Mouse (Mus musculus): ENCODE results near the gene Csrp3.

The Csrp3 gene

DNA sequence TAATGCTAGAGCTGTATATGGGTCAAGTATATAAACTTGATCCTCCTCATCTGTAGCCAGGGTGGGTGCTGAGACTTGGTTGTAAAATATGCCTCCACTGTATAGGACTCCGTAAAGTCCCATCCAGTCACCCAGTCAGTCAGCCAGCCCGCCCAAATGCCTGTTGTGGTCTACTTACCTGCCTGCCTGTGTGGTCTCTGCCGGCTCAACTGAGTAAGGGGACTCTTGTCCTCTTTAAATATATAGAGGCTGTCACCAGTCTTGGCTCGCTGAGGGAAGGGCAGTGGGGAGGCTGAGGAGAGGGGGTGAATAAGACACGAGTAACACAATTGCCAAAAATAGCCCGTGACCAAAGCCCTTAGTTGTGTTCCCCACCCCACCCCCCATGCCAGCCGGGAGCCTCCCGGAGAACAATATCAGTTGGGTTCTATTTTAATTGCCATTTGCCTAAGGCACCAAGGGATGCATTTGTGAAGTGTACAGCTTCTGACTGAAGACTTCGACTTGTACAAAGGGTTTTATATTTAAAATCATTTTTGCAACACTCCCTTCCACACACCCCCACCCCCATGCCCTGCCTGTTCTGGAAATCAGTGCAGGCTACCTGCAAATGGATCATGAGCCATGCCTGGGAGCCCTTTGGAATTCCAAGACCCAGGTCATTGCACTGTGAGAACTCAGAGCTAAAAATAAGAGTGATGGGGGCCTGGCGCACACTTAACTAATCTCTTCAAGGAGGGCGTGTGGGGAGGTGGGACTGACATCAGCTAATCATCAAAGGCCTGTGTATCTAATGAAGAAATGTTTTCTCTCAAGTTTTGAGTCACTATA lies at the start of gene Csrp3:
Gene Csrp3 (minus strand): TSS at position 214 of the 831 bp plus-strand sequence.
- no peak for DNase-seq (ENCODE audit: low spot score)

DNA sequence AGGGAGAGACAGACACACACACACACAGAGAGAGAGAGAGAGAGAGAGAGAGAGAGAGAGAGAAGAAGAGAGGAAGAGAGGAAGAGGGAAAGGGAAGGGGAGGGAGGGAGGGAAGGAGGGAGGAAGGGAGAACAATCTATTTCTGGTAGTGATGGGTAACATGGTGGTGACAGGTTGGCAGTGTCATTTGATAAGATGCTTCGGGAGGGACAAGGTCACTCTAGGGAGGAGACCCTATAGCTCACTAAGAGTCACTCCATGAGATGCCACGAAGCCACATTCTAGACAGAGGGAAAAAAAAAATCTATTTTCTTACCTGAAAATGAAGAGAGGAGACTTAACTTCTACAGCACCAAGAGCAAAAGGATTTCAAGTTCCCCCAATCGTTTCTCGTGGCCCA lies 48.2 kb upstream of the Csrp3 start:
- DNase-seq (ENCODE audit: low spot score): no peak

DNA sequence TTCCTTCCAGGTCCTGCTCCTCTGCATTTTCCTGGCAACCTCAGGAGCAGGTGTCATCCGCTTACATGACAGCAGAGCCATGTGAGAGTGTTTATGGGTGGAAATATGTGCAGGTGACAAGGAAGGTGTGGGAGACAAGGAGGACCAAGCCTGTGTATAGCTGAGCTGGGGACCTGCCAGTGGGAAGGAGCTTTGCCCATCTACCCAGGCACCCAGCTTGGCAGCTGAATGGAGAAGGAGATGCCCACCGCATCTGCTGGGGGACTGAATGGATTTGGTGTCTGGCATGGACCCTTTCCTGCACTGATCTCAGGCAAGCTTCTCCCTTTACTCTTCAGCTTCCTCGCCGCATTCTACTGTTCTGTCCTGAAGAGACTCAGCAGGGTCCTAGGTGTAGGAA lies 47.6 kb upstream of the Csrp3 start:
- DNase-seq (ENCODE audit: low spot score): no peak

DNA sequence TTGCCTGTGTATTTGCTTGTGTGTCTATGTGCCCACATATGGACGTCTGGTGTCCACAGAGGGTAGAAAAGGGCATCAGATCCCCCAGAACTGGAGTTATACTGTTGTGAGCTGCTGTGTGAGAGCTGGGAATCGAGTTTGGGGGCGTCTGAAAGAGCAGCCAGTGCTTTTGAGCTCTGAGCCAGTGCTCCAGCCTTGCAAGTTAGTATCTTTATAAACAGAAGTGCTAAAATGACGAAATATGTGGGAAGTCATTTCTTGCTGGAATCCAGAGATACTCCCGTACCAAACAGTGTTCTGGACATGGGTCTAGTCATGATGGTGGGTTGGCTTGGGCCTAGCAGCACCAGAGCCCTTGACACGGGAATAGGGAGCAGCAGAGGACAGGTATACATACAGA lies 46.9 kb upstream of the Csrp3 start:
- no peak for DNase-seq (ENCODE audit: low spot score)

DNA sequence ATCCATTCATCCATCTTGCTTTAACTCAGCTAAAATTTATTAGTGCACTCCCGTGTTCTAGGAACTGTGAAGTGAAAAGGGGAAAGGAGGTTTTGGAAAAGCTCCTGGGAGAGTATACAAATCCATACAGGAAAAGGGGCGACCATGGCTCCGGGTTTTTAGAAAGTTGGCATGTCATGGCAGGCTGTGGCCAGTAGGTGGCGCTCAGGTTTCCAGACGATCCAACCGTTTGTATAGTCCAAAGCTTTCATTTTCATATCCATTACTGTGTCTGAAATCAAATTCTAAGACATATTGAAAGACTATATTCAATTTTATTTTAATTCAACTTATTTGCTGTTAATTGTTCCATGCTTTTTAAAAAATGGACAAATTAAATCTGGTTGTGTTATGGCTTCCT lies 46.3 kb upstream of the Csrp3 start:
- peak; percentile 68 for DNase-seq (ENCODE audit: low spot score)

DNA sequence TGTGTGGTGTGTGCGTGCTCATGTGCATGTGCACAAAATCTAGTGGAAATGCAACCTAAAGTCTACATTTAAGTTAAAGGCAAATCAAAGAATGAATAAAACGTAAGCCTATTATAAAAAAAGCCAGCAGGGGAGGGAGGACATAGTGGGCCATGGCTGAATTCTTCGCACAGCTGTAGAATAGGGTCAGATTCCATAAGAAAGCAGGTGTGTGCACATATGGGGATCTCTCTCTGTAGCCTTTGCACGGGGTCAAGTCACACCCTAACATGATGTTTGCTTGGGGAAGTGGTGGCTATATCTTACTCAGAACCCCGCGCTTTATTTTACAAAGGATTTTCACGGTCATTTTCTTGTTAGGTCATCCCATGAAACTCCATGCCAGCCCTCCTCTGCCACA lies 45.3 kb upstream of the Csrp3 start:
- no peak for DNase-seq (ENCODE audit: low spot score)

DNA sequence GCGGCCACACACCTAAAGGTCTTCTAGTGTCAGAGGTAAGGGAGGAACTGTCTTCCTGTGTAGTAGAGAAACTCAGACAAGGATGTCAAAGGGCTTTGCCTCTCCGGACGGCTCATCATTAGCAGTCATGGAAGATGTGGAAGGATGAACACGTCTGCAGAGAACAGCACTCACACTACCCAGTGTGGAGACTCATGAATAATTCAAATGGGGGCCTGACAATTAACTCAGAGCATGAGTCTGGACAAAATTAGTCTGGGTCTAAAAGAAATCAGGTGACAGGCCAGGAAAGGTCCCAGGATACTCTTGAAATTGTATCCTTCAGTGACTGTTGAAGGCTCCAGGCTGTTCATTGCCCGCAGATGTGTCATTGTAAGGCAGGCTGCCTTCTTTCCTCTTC lies 43.2 kb upstream of the Csrp3 start:
- no peak for DNase-seq (ENCODE audit: low spot score)

DNA sequence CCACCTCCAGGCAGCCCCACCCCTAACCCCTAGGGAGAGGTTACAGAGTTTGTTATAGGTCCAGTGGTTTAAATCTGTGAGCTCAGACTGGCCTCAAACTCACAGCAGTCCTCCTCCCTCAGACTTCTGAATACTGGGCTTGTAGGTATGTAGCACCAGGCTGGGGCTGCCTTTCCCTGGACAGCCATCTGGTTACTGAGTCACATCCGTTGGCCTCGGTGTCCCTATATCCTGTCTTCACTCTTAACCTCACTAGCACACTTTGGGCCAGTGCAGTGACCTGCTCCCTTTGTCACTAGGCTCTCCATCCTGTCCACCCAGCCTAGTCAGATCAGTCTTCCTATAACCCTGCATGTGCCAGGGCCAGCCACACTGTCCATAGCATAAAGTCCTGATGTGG lies 40.9 kb upstream of the Csrp3 start:
- DNase-seq (ENCODE audit: low spot score): no peak

DNA sequence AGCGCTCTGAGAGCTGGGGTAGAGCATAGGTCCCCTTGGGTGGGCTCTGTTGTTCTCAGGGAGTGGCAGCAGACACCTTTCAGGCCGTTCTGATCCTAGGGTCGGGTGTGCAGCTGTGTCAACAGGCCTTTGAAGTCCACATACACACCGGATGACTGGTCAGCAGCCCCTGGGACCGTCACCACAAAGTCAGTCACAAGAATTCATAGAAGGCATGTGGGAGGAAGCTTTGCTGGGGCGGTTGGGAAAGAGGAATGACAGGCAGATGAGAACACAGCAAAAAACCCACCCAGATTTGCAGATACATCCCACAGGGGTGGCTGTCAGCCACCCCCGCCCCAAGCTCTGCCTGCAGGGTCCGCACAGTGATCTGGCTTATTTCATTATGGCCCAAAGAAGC lies 40.1 kb upstream of the Csrp3 start:
- no peak for DNase-seq (ENCODE audit: low spot score)

DNA sequence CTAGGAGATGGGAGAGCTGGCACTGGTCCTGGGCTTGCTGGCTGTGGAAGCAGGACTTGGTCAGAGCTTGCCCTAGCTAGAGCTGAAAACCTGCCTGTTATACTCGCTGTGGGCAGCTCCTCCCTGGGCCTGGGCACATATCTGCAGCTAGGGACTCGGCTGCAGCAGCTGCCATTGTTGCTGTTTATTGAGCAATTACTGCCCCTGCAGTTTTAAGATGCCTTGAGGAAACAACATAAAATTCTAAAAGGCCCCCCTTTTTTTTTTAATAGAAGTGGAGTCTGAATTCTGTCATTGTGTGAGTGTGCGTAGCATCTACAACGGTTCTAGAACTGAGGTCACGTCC lies 36.4 kb upstream of the Csrp3 start:
- DNase-seq (ENCODE audit: low spot score): no peak

DNA sequence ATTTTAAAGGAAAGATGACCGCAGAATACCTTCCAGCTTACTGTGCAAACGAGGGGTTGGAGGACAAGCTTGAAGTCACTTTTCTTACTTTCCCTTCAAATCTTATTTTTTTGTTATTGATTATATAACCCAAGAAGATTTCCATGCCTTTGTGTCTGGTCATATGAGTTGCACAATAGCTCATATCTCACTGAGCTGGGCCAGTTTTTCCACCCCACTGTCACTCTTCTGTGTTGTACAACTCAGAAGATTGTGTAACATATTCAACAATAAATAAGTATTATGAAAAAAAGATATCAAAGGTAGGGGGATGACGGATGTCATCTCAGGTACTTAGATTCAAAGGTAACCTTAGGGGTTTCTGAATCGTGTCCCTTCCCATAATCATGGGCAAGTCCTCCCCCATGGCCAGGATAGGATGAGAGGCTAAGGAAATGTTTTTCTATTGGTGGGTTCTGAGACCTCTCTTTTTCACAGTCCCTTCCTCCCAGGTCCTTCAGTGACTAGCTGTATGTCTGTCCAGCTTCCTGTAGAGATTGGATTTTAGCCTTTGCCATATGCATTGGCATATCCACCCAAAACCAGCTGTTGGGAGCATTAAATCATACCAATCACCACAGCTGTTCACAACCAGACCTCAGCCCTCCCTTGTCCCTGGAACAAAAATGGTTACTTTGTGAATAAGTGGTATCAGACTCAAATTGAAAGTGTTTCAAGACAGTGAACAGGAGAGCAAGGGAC lies 35.9 kb upstream of the Csrp3 start:
- no peak for DNase-seq (ENCODE audit: low spot score)

DNA sequence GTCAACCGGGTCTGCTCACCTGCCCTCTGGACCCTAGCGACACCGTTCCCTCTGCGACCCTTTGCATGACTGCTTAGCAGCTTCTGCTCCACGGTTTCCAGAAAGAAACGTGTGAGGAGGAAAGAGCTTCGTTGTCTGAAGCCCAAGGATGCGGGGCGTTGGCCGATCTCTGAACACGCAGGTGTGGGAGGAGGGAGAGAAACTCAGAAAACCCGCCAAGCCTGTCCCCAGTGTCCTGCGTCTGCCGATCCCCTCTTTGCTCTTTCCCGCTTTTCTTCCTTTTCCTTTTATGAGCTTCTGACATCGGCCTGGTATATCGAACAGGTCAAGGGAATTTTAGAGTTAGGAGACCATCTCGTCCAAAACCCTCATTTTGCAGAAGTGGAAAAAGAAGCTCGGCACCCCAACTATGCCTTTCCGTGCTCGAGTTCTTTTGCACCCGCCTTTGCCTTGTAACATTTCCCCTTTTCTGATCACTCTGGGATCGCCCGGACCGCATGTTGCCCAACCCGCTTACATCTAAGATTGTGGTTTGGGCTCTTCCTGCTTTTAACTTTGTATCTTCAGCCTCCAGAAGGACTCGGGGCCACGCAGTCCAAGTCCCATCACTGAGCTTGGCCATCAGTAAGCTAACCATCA lies 34.3 kb upstream of the Csrp3 start:
- DNase-seq (ENCODE audit: low spot score): peak; percentile 13

DNA sequence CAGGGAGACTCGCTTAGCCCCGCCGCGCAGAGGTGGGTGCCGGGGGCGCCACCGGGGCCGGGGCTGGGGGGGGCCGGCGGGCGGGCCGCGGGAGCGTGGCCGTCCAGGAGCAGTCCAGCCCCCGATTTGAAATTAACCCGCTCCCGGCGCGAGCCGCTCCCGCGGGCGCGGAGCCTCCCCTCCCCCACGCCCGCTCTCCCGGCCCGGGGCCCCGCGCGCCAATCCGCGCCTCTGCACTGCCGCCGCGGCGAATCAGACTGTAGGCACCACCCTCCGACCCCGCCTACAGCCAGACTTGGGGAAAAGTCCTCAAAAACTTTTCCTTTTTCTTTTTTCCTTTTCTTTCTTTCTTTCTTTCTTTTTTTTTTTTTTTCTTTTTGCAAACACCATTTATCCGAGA lies 33.7 kb upstream of the Csrp3 start, which contains the start of gene E2f8:
Gene E2f8 (minus strand): TSS at position 111 of the 400 bp plus-strand sequence.
- peak; percentile 85 for DNase-seq (ENCODE audit: low spot score)

DNA sequence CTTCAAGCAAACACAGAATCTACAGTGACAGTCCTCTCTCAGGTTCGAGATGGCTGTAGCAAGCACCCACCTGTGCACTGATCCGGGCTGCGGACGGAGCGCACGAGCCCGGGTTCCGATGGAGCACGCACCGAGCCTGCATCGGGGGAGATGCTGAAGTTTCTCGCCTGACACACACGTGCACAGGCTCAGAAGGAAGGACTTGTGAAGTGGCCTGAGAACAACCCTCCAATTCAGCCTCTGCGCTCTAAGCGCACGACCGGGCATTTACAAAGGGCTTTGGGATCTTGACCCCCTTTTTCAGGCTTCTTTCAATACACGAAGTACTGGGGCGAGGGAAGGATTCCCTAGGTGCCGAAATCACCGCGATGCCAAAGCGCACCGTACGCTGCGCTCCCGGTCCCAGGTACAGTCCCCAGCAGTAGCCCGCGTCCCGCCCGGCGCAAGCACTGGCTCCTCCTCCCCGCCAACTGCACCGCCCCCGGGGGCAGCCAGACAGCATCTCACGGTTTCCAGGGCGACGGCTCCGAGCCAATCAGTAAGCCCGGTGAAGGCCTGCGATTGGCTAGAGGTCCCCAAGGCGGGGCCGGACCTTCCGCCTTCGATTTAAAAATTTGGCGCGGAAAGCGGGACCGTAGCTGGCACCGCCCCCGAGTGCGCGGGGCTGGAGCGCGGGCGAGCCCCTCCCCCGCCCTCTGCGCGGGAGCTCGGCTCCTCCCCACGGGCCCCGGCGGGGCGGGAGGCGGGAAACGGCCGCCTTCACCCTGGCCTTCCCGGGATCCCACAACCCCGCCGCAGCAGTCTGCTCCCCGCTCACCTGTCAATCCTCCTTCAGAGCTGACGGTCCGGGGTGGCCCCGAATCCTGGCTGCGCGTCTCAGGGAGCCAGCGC lies 33.0 kb upstream of the Csrp3 start:
- peak; percentile 98 for DNase-seq (ENCODE audit: low spot score)

DNA sequence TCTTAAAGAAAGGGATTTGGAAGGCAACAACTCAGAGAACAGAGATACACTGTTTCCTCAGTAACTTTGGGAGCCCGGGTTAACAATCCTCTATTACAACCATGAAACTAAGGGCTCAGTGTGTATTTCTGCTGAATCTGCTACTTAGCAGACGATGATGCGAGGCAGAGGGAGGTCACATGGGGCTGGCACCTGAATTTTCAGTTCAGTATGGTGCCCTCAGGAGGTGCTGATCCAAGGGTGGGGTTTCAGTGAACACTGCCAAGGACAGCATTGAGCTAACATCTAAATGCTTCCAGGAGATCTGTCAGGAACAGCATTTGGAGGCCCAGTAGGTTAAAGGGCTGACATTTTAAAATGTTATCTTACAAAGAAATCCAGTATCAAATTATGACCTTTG lies 31.7 kb upstream of the Csrp3 start:
- DNase-seq (ENCODE audit: low spot score): no peak

DNA sequence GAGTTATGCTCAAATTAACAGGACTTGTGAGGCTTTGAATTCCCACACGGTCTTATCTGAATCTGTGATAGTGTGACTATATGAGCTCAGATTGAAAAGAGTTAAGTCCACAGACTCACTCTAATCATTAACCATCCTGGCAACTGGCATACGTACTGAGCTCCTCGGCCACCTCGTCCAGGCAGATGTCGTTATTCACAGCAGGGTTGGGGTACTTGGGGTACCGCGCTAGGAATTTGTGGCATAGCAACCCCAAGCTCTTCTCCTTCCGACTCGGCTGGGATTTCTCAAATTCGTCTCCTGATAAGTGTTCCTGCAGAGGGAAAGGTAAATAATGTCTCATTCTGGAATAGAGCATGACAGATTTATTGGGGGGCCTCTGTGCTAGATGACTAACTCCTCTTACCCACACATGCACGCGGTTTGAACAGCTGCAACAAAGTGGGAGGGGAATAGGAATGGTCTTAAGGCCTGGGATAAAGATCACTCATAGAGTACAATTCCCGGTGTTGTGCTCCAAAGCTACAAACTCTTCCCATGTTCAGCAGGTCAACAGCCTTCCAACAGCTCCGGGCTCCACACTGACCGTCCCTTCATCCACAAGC lies 30.1 kb upstream of the Csrp3 start:
- no peak for DNase-seq (ENCODE audit: low spot score)

DNA sequence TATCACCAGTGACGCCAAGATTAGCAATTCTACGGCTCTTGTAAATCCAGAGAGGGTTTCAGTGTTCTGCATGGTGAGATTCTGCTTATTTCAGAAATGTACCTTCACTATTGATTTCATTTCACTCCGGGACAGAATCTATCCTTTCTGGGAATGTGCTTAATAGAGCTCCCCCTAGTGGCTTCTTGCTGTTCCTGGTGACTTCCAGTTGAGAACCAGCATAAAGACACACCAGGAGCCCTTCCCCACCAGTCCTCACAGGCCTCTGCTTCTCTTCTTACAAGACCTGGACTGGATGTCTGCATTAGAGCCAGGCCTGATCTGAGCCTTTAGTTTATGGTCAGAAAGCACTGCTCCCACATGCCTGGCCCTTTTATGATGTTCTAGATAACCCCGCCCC lies 28.7 kb upstream of the Csrp3 start:
- peak; percentile 46 for DNase-seq (ENCODE audit: low spot score)

DNA sequence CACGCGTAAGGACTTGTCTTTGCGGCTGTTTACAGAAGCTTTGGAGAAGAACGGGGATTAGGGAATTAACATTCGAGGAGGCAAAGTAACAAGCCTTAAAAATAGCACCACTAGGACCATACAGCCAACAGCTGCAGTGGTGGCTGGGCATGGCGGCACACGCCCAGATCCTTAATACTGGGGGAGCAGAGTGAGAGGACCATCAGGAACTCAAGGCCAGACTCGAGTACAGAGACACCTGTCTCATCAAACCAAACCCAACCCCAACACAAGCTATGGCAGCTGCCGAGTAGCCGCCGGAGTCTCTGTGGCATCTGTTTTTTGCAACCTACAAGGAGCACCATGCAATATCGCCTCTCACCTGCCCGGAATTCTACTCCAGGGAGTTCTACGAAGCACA lies 27.3 kb upstream of the Csrp3 start:
- DNase-seq (ENCODE audit: low spot score): no peak

DNA sequence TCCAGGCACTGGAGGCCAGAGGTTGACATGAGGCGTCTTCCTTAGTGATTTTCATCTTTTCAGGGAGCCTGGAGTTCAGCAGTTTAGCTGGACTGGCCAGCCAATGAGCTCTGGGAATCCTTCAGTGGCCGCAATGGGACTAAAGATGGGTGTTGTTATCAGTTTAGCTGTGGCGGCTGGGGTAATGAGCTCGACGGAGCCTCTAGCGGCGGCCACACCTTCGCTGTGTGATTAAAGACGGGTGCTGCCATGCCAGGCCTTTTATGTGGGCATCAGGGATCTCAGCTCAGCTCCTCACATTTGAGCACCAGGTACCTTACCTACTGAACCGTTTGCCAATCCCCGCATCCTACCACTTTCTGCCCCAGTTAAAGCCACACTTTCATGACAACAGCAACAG lies 23.5 kb upstream of the Csrp3 start:
- no peak for DNase-seq (ENCODE audit: low spot score)

DNA sequence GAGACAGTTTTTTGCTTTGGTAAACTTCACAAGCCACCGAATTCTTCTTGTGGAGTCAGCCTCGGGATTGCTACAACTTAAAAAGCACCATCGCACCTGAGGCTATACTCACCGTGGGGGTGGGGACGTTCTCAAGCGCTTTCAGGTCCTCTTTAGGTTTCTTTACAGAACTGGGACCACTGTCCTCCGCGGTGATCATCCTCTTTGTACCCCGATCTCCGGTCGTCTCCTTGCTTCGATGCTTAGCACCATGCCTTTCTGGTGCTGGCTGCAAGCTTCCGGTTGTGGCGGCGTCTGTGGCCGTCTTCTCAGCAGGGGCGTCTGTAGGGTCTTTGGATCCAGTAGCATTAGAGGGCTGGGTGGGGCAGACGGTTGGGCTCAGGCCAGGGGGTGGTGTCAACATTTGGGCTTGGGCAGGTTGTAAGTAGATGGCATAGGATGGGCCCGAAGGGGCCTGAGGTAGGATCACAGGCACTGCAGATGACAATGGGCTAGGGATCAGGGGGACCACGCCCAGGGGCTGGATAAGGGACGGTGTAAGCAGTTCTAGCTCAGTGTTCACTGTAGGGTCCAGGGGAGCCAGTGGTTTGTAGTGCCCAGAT lies 22.8 kb upstream of the Csrp3 start:
- no peak for DNase-seq (ENCODE audit: low spot score)

DNA sequence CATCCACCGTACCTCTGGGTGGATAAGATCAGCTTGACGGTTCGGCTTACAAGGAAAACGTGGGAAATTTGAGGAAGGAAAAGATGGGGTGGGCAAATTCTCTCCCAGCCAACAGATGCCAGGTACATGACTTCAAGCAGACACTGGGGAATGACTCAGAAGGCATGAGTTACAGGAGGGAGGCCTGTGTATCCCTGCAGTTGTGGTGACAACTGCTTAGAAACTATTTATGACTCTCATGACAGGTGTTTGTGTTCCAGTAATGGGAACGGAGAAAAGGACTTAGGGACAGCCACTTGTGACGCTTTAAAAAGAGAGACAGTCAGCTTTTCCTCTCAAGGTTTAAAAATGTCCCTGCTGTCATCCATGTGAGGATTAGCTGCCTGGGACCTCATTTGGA lies 22.3 kb upstream of the Csrp3 start:
- no peak for DNase-seq (ENCODE audit: low spot score)
